Mouse (Mus musculus) thymus, adult 2 months (tissue): ENCODE data around the gene Sapcd1. TPM values are rescaled to one million over a fixed set of nuclear protein-coding genes. Genes with fewer than 3 reads are reported as not detected.
"Not testable (repeated sequence)": the region's sequence is repeated elsewhere in the genome, so short reads cannot be mapped to it uniquely, and the experiment has no call there.

Source experiments
- DNase-seq: peaks from one replicate; pipeline ENCODE4 v3.0.0; 2021
- H3K27ac ChIP-seq: fragments of 200-500 bp; 2 replicates; pipeline ENCODE4 v1.5.1; 2012; ENCODE audit warnings: low read length, control low read depth; ENCODE audit not compliant: control insufficient read depth, insufficient read depth
- H3K27me3 ChIP-seq: fragments of 200-500 bp; 2 replicates; pipeline ENCODE4 v1.6.1; 2012; ENCODE audit warnings: mild to moderate bottlenecking, low read length, moderate library complexity, mixed read lengths; ENCODE audit not compliant: control insufficient read depth, insufficient read depth
- H3K36me3 ChIP-seq: fragments of 200-500 bp; 2 replicates; pipeline ENCODE4 v1.6.1; 2012; ENCODE audit warnings: mild to moderate bottlenecking, low read length, moderate library complexity; ENCODE audit not compliant: control insufficient read depth, insufficient read depth
- H3K4me1 ChIP-seq: fragments of 200-500 bp; replicated peaks from 2 replicates; pipeline ENCODE4 v1.6.1; 2012; ENCODE audit warnings: low read length; ENCODE audit not compliant: control insufficient read depth, insufficient read depth
- H3K4me3 ChIP-seq: fragments of 200-500 bp; 2 replicates; pipeline ENCODE4 v1.5.1; 2012; ENCODE audit warnings: mild to moderate bottlenecking, low read length, control low read depth, moderate library complexity; ENCODE audit not compliant: control insufficient read depth, insufficient read depth
- CTCF ChIP-seq: fragments of 200-500 bp; IDR thresholded peaks from 2 replicates; pipeline ENCODE4 v1.5.1; 2012; ENCODE audit warnings: mild to moderate bottlenecking, control low read depth, low read length, moderate library complexity, borderline replicate concordance; ENCODE audit not compliant: control insufficient read depth, poor library complexity, insufficient read depth; ENCODE audit errors: extremely low read depth
- POLR2A ChIP-seq: fragments of 200-500 bp; IDR thresholded peaks from 2 replicates; pipeline ENCODE4 v1.6.1; 2012; ENCODE audit warnings: mild to moderate bottlenecking, low read length, control low read depth, moderate library complexity; ENCODE audit not compliant: control insufficient read depth, poor library complexity, insufficient read depth; ENCODE audit errors: extremely low read depth
- WGBS: fragments of 180-500 bp; shearing (Covaris S2); methylation state at CpG from one replicate; pipeline ENCODE4 v1.1.7; 2018; 5-methylcytosine and 5-hydroxymethylcytosine counted together
- polyA plus RNA-seq: library from polyadenylated mRNA; depleted of rRNA; stranded (reverse); fragments of >200 nt; gene quantifications from 2 replicates; pipeline ENCODE4 v1.2.3, GENCODE M21; 2012

The Sapcd1 gene
- polyA plus RNA-seq, 1 experiment = 12.3 TPM

DNA sequence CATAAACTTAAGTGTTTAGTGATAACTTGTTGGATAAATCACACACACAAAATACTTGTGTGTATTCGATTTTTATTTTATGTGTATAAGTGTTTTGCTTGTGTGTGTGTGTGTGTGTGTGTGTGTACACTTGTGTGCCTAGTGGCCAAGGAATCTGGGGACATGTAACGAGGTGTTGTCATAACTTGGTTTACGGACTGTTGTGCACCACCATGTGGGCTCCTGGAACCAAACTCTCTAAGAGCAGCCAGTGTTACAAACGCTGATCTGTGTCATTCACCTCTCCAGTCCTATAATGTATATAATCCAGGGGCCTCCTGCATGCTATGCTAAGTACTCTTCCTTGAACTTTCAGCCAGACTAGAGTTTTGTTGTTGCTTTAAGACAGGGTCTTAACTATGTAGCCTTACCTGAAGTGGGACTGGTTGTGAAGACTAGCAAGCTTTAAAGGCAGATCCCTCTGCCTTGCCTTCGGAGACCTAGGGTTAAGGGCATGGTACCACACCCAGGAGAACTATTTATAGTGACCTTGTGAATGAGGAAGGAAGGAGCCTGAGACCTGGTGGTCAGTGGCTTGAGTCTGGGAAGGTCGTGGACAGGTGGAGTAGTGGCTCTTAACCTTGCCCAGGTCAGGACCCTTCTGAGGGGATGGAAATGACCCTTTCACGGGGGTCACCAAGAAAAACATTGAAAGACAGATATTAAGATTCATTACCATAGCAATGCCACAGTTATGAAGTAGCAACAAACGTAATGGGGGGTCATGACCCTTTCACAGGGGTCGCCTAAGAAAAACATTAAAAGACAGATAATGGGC is 24.6 kb downstream of the Sapcd1 start:
- Histone ChIP-seq H3K27me3 (no peaks in the 10 kb centered on the region), H3K27ac (no peak overlapping the region), H3K4me1 (peaks cover 29% of the 10 kb centered on the region), H3K36me3 (peaks cover 14% of the 10 kb centered on the region), H3K4me3 (no peak overlapping the region)
- no peak for TF ChIP-seq POLR2A
- TF ChIP-seq CTCF = no peak
- no peak for DNase-seq
- WGBS = 42% methylated on average over 9 of the region's 9 CpGs

DNA sequence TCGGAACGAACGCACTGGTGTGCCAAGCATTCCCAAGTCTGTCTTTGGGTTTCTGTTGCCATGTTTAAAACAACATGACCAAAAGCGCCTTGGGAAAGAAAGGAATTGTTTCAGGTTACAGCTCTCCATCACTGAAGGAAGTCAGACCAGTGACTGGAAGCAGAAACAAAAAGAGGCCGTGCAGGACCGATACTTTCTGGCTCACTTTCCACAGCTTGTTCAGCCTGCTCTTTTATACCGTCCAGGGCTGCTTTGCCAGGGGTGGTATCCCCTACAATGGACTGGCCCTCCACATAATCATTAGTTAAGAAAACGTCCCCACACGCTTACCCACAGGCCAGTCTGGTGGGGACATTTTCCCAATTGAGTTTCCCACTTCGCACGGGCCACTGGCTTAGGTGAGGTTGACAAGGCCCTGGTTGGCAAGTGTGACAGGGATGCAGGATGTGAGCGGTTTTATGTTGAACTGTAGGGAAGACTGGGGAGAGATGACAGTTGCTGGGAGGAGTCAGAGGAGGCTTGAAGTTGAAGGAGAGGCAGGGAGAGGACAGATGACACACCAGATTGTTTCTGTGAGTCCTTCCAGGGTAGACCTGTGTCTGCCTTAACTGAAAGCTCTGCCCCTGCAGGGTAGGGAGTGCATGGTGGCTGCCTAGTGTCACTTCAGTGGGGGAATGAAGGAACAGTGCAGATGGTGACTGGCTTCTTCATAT is 25.5 kb downstream of the Sapcd1 start:
- no peak for TF ChIP-seq CTCF
- TF ChIP-seq POLR2A = no peak

DNA sequence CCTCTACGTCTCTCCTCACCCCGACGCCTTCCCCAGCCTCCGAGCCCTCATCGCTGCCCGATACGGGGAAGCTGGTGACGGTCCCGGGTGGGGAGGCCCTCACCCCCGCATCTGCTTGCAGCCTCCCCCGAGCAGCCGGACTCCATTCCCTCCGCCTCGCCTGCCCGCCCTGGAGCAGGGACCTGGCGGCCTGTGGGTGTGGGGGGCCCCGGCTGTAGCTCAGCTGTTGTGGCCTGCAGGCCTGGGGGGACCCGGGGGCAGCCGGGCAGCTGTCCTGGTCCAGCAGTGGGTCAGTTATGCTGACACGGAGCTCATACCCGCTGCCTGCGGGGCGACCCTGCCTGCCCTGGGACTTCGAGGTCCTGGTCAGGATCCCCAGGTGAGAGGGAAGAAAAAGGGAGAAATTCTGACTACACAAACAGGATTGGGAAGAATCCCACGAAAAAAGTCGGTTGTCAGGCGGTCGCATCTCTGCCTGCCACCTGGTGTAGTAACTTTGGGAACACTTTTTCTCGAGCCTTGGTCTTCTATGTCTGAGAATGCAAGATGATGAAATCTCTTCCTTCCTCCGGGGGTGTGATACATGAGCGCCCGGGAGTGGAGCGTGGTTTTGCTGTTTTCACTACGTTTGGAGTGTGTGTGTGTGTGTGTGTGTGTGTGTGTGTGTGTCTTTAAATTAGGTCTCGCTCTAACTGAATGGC is 26.2 kb downstream of the Sapcd1 start:
- under 1% methylated on average over 35 of the region's 35 CpGs for WGBS
- peaks cover 36% of the 10 kb centered on the region for H3K4me1 ChIP-seq
- no peaks in the 10 kb centered on the region for H3K27me3 ChIP-seq
- H3K27ac ChIP-seq = peak overlapping the region; percentile 63
- TF ChIP-seq POLR2A (no peak; the same call in 1 of the 2 replicates), CTCF (0 out of 2 replicates have a peak, but pooled peaks have one; percentile 10)
- peak; percentile 40 for DNase-seq
- peaks cover 22% of the 10 kb centered on the region for H3K36me3 ChIP-seq
- H3K4me3 ChIP-seq = peak overlapping the region; percentile 85

More for the DNA sequence above, 25.5 kb downstream of the Sapcd1 start:
- H3K36me3 ChIP-seq = peaks cover 22% of the 10 kb centered on the region
- no peaks in the 10 kb centered on the region for H3K27me3 ChIP-seq
- WGBS = 2% methylated on average over 12 of the region's 12 CpGs
- H3K4me3 ChIP-seq = peak overlapping the region; percentile 85
- H3K27ac ChIP-seq = peak overlapping the region; percentile 63
- no peak for DNase-seq
- peaks cover 33% of the 10 kb centered on the region for H3K4me1 ChIP-seq

DNA sequence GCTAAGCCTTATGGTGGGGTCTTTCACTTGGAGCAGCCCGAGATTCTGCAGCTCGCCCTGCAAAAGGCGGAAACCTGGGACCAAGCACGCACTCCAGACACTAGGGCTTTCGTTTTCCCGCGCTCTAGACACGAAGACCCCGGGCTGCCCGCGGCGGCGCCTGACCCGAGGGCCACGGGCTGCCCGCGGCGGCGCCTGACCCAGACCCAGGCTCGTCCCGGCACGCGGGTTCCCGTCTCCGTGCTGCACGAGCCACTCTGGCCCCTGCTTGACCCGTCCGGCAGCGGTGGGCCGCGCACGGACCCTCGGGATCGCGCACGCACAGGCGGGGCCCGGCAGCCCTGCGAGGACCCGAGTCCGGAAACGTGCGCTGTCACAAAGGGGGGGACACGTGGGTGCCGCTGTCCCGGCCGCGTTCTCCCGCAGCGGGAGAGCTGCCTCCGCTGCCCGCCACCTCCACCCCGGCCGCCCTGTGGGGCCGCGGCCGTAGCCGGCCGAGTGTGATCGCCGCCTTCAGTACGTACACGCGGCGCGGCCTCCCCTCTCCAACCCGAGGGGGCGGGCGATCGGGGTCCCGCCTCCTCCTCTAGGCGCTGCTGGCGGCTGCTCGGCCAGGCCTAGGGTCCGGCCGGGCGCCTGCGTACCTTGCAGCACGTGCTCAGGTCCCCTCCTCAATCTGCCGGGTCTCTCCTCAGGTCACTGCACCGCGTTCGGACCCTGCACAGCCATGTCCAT is 26.9 kb downstream of the Sapcd1 start, which contains the start of gene Vars:
TSS of gene Vars (plus strand) at position 271 of the 735 bp plus-strand sequence.
- Histone ChIP-seq H3K36me3 (peaks cover 22% of the 10 kb centered on the region), H3K4me3 (peak within 1 kb of the TSS; percentile 85), H3K4me1 (peaks cover 38% of the 10 kb centered on the region), H3K27ac (peak within 1 kb of the TSS; percentile 90), H3K27me3 (no peaks in the 10 kb centered on the region)
- DNase-seq = peak; percentile 80
- TF ChIP-seq POLR2A (no peak), CTCF (no peak; the same call in 1 of the 2 replicates)
- under 1% methylated on average over 83 of the region's 83 CpGs for WGBS

DNA sequence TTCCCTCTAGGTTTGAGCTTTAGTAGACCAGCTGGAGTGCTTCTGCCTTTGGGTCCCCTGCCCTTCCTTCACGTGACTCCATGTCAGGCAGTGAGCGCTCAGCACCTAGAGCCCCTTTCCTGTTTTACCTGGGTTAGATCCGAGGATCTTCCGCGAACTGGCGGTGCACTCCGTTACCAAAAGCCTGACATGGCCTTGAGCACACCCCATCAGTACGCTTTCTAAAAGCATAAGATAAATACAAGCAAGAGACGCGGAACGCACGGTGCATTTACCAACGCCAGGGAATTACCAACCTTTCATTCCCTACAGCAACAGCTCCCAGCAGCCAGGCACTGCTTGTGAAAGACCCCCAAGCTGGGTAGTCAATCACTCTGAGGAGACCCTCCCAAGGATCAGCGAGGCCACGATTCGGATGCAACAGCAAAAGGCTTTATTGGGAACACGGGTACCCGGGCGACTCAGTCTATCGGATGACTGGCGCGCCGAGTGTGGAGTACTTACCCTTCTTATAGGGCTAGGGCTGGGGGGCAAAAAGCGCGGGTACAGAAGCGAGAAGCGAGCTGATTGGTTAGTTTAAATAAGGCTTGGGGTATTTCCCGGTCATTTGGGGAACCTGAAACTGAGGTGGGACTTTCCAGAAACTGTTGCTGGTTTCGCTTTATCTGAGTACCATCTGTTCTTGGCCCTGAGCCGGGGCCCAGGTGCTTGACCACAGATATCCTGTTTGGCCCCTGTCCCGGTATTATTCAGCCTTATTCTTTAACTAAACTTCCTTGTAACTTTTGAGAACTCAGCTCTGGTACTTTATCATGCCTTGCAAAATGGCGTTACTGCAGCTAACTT is 27.7 kb downstream of the Sapcd1 start:
- not testable (repeated sequence) for DNase-seq, H3K27me3 ChIP-seq
- Histone ChIP-seq H3K4me3 (peak overlapping the region; percentile 85), H3K4me1 (peaks cover 38% of the 10 kb centered on the region), H3K36me3 (peaks cover 17% of the 10 kb centered on the region), H3K27ac (peak overlapping the region; percentile 90)
- 2% methylated on average over 30 of the region's 32 CpGs for WGBS
- peak; percentile 38; the same call in 1 of the 2 replicates for TF ChIP-seq POLR2A
